Mouse (Mus musculus) myocyte (in vitro differentiated cells): ENCODE results near the gene Ankrd40.

Experiments used
- CEBPB ChIP-seq: IDR thresholded peaks from 2 replicates; pipeline ENCODE4 v1.6.1; 2011; ENCODE audit warnings: mild to moderate bottlenecking, moderate library complexity; ENCODE audit not compliant: poor library complexity, insufficient read depth, severe bottlenecking
- E2F4 ChIP-seq: IDR thresholded peaks from one replicate; pipeline ENCODE4 v1.6.1; 2011; ENCODE audit warnings: mild to moderate bottlenecking, control low read depth, moderate library complexity; ENCODE audit not compliant: insufficient read depth
- MAX ChIP-seq: IDR thresholded peaks from one replicate; pipeline ENCODE4 v1.6.1; 2011; ENCODE audit warnings: low read depth, mild to moderate bottlenecking, control low read depth
- MYOD1 ChIP-seq, 3 experiments: IDR thresholded peaks; one replicate each; pipeline ENCODE4 v1.6.1; 2011; ENCODE audit warnings: control low read depth in 2 of 3, low read depth in 2 of 3, mild to moderate bottlenecking in 2 of 3, moderate library complexity in 1 of 3; ENCODE audit not compliant: insufficient read length in 2 of 3, control insufficient read depth in 1 of 3
- MYOG ChIP-seq, 3 experiments: IDR thresholded peaks; one replicate each; pipeline ENCODE4 v1.6.1; 2011; ENCODE audit warnings: control low read depth in 2 of 3, low read depth in 2 of 3, mild to moderate bottlenecking in 2 of 3; ENCODE audit not compliant: insufficient read length in 2 of 3, control insufficient read depth in 1 of 3, insufficient read depth in 1 of 3
- POLR2A ChIP-seq: IDR thresholded peaks from one replicate; pipeline ENCODE4 v1.6.1; 2011; ENCODE audit warnings: low read depth, mild to moderate bottlenecking, control low read depth, moderate library complexity; ENCODE audit not compliant: insufficient read length
- POLR2AphosphoS2 ChIP-seq: IDR thresholded peaks from one replicate; pipeline ENCODE4 v1.6.1; 2011; ENCODE audit warnings: low read depth, control low read depth; ENCODE audit not compliant: insufficient read length
- REST ChIP-seq: IDR thresholded peaks from one replicate; pipeline ENCODE4 v1.6.1; 2011; ENCODE audit warnings: mild to moderate bottlenecking, control low read depth, moderate library complexity; ENCODE audit not compliant: insufficient read depth, insufficient read length
- TCF12 ChIP-seq: IDR thresholded peaks from one replicate; pipeline ENCODE4 v1.6.1; 2011; ENCODE audit warnings: mild to moderate bottlenecking, control low read depth; ENCODE audit not compliant: poor library complexity, insufficient read depth, severe bottlenecking
- TCF3 ChIP-seq: IDR thresholded peaks from one replicate; pipeline ENCODE4 v1.6.1; 2011; ENCODE audit warnings: low read depth, control low read depth; ENCODE audit not compliant: insufficient read length
- USF1 ChIP-seq: IDR thresholded peaks from one replicate; pipeline ENCODE4 v1.6.1; 2011; ENCODE audit warnings: low read depth, mild to moderate bottlenecking, control low read depth, moderate library complexity

DNA sequence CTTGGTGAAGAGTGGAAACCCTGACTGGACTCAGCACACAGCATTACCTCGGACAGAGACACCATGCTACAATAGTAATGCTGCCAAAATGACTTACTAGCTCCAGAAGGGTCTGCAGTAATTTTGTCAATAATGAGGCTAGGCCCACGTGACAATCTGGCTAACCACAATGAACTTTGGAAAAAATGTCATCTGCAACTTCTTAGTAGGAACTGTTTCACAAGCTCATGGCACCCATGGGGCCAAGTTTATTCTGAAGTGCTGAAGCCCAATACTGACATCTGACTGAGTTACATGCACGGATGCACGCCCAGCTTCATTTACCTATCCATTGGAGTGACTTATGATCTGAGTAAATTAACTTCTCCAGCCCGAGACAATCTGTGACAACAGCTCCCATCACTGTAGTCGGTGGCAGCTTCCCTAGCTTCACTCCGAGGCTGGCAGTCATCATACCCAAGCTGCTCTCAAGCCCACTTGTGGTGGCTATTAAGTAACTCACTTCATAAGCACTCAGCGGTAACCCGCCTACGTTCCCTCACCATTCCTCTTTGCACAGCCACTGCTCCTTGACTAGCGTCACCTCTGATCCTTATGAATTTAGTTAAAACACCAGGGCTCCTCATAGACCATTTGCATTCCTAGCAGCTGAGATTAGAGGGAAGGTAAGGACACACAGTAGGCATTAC lies 41.8 kb upstream of the Ankrd40 start:
- TF ChIP-seq POLR2A, result no peak
- TF ChIP-seq POLR2AphosphoS2, result peak; percentile 22
- TF ChIP-seq MAX, result no peak
- no peak for TF ChIP-seq MYOG (IDR thresholded peaks at IDR 0.05; ENCODE audit: control insufficient read depth in 1 of 3, insufficient read depth in 1 of 3, insufficient read length in 2 of 3, low read depth in 2 of 3)
- no peak for TF ChIP-seq E2F4
- TF ChIP-seq REST, result no peak
- no peak for TF ChIP-seq TCF12
- TF ChIP-seq CEBPB, result no peak
- no peak for TF ChIP-seq MYOD1 (IDR thresholded peaks at IDR 0.05; ENCODE audit: control insufficient read depth in 1 of 3, insufficient read length in 2 of 3, low read depth in 2 of 3)
- no peak for TF ChIP-seq USF1
- no peak for TF ChIP-seq TCF3
